Mouse (Mus musculus): ENCODE measurements around the gene 1110065P20Rik. TPM values are rescaled to one million over a fixed set of nuclear protein-coding genes. Genes with fewer than 3 reads are reported as not detected.

The 1110065P20Rik gene
- total RNA-seq, 2 experiments from 2014 or later, result 66.6 to 74.8 TPM

GRCm38 (mm10) chr4:124880599-124880998 is 29.6 kb upstream of the 1110065P20Rik start, which contains the start of gene Epha10:
Gene Epha10 (plus strand): TSS chr4:124880899.
- intact Hi-C loops (cut with DNase I), result no loop called here
- DNase-seq (ENCODE audit: extremely low spot score in 1 of 2, low spot score in 2 of 2), result no peak
- H3K4me3 ChIP-seq, result peak within 1 kb of the TSS; percentile 73
- peak within 1 kb of the TSS; percentile 69 for H3K27ac ChIP-seq
- TF ChIP-seq CTCF (IDR thresholded peaks at IDR 0.05), result no peak

GRCm38 (mm10) chr4:124872719-124873118 is 21.7 kb upstream of the 1110065P20Rik start:
- no peak for DNase-seq (ENCODE audit: extremely low spot score in 1 of 2, low spot score in 2 of 2)
- no peak overlapping the region for H3K4me3 ChIP-seq
- intact Hi-C loops (cut with DNase I), result no loop called here
- no peak overlapping the region for H3K27ac ChIP-seq
- TF ChIP-seq CTCF (IDR thresholded peaks at IDR 0.05), result peak; percentile 44

- no peak for TF ChIP-seq CTCF (IDR thresholded peaks at IDR 0.05)
- Histone ChIP-seq H3K4me3 (peak within 1 kb of the TSS; percentile 80), H3K27ac (peak within 1 kb of the TSS; percentile 90)
- intact Hi-C loops (cut with DNase I), result loop anchor here (1.0 to 5.0 kb wide), 2 partner anchors 11 to 1186 kb away; partner anchors contain the start of genes Mrps15 and Yrdc
- DNase-seq (ENCODE audit: extremely low spot score in 1 of 2, low spot score in 2 of 2), result no peak
Measured at GRCm38 (mm10) chr4:124861283-124862188, 10.5 kb upstream of the 1110065P20Rik start, which contains the start of gene Maneal. Gene Maneal (minus strand): TSS chr4:124862171.

- Histone ChIP-seq H3K4me3 (peak overlapping the region; percentile 80; the same call in 1 of the 2 replicates), H3K27ac (no peak overlapping the region)
- no peak for DNase-seq (ENCODE audit: extremely low spot score in 1 of 2, low spot score in 2 of 2)
- no peak for TF ChIP-seq CTCF (IDR thresholded peaks at IDR 0.05)
- intact Hi-C loops (cut with DNase I), result loop anchor here (5.0 kb wide), 1 partner anchor 1187 kb away; the partner anchor contains the start of gene Mrps15
Measured at GRCm38 (mm10) chr4:124860446-124860845, 9.4 kb upstream of the 1110065P20Rik start.

GRCm38 (mm10) chr4:124858370-124858769 is 7.4 kb upstream of the 1110065P20Rik start:
- no peak for DNase-seq (ENCODE audit: extremely low spot score in 1 of 2, low spot score in 2 of 2)
- TF ChIP-seq CTCF (IDR thresholded peaks at IDR 0.05), result no peak
- H3K27ac ChIP-seq, result no peak overlapping the region
- intact Hi-C loops (cut with DNase I), result no loop called here
- H3K4me3 ChIP-seq, result no peak overlapping the region

GRCm38 (mm10) chr4:124856294-124856693 is 5.3 kb upstream of the 1110065P20Rik start:
- no peak for DNase-seq (ENCODE audit: extremely low spot score in 1 of 2, low spot score in 2 of 2)
- H3K27ac ChIP-seq, result no peak overlapping the region
- intact Hi-C loops (cut with DNase I), result no loop called here
- TF ChIP-seq CTCF (IDR thresholded peaks at IDR 0.05), result no peak
- H3K4me3 ChIP-seq, result no peak overlapping the region

GRCm38 (mm10) chr4:124850261-124850913 is 609 bp downstream of the 1110065P20Rik start, which contains the start of gene Yrdc:
Gene Yrdc (plus strand): TSS chr4:124850679.
- H3K4me3 ChIP-seq, result peak within 1 kb of the TSS; percentile 72
- peak; percentile 95 for DNase-seq (ENCODE audit: extremely low spot score in 1 of 2, low spot score in 2 of 2)
- intact Hi-C loops (cut with DNase I), result loop anchor here (1.0 kb wide), 1 partner anchor 12 kb away; the partner anchor contains the start of gene Maneal
- peak within 1 kb of the TSS; percentile 99 for H3K27ac ChIP-seq
- TF ChIP-seq CTCF (IDR thresholded peaks at IDR 0.05), result peak; percentile 27

- no peak for TF ChIP-seq CTCF (IDR thresholded peaks at IDR 0.05)
- intact Hi-C loops (cut with DNase I), result loop anchor here (1.0 kb wide), 1 partner anchor 13 kb away; the partner anchor contains the start of gene Maneal
- peak overlapping the region; percentile 99 for H3K27ac ChIP-seq
- peak; percentile 63 to 68 for DNase-seq (ENCODE audit: extremely low spot score in 1 of 2, low spot score in 2 of 2)
- H3K4me3 ChIP-seq, result peak overlapping the region; percentile 72
Measured at GRCm38 (mm10) chr4:124849631-124850260, 1.2 kb downstream of the 1110065P20Rik start.

GRCm38 (mm10) chr4:124847573-124847972 is 3.4 kb downstream of the 1110065P20Rik start:
- Histone ChIP-seq H3K4me3 (no peak overlapping the region), H3K27ac (peak overlapping the region; percentile 10)
- peak; percentile 99 for TF ChIP-seq CTCF (IDR thresholded peaks at IDR 0.05)
- DNase-seq (ENCODE audit: extremely low spot score in 1 of 2, low spot score in 2 of 2), result peak; percentile 83
- intact Hi-C loops (cut with DNase I), result loop anchor here (1.0 kb wide), 1 partner anchor 45 kb away; the partner anchor contains the start of gene Mtf1

- peak; percentile 71 for TF ChIP-seq CTCF (IDR thresholded peaks at IDR 0.05)
- Histone ChIP-seq H3K27ac (no peak overlapping the region), H3K4me3 (no peak overlapping the region)
- intact Hi-C loops (cut with DNase I), result no loop called here
- no peak for DNase-seq (ENCODE audit: extremely low spot score in 1 of 2, low spot score in 2 of 2)
Measured at GRCm38 (mm10) chr4:124843493-124843892, 7.5 kb downstream of the 1110065P20Rik start.

- Histone ChIP-seq H3K27ac (no peak overlapping the region), H3K4me3 (no peak overlapping the region)
- intact Hi-C loops (cut with DNase I), result loop anchor here (1.0 kb wide), 1 partner anchor 25 kb away; no protein-coding TSS in a partner anchor
- no peak for DNase-seq (ENCODE audit: extremely low spot score in 1 of 2, low spot score in 2 of 2)
- peak; percentile 16 for TF ChIP-seq CTCF (IDR thresholded peaks at IDR 0.05)
Measured at GRCm38 (mm10) chr4:124840998-124841397, 10.0 kb downstream of the 1110065P20Rik start.

Data from left cerebral cortex, adult 2 months (tissue).